Mouse (Mus musculus) limb, embryonic 13.5 days (tissue): ENCODE data around the gene Trim62. TPM values are rescaled to one million over a fixed set of nuclear protein-coding genes. Genes with fewer than 3 reads are reported as not detected.
A peak's percentile ranks its signal among the peaks of the same experiment; 100 is the strongest.
"Not testable (repeated sequence)": the region's sequence is repeated elsewhere in the genome, so short reads cannot be mapped to it uniquely, and the experiment has no call there.

Experiments used
- ATAC-seq: fragments of 200-750 bp; cut with Nextera tagmentation; 2 replicates; pipeline ENCODE4 v1.8.0; 2017; ENCODE audit warnings: low read depth, moderate number of reproducible peaks, moderate TSS enrichment; ENCODE audit not compliant: low FRiP score
- H3K27ac ChIP-seq: fragments of 300-500 bp; sonication (generic); 2 replicates; pipeline ENCODE4 v1.5.1; 2015; ENCODE audit warnings: inconsistent platforms, mild to moderate bottlenecking, moderate library complexity
- H3K27me3 ChIP-seq: fragments of 300-500 bp; sonication (generic); 2 replicates; pipeline ENCODE4 v1.6.1; 2015; ENCODE audit warnings: mild to moderate bottlenecking, inconsistent platforms
- H3K36me3 ChIP-seq: fragments of 300-500 bp; sonication (generic); 2 replicates; pipeline ENCODE4 v1.6.1; 2015; ENCODE audit warnings: inconsistent platforms, mild to moderate bottlenecking, moderate library complexity
- H3K4me1 ChIP-seq: fragments of 300-500 bp; sonication (generic); 2 replicates; pipeline ENCODE4 v1.6.1; 2015; ENCODE audit warnings: inconsistent platforms
- H3K4me2 ChIP-seq: fragments of 300-500 bp; sonication (generic); replicated peaks from 2 replicates; pipeline ENCODE4 v1.6.1; 2015; ENCODE audit warnings: inconsistent platforms, mild to moderate bottlenecking, moderate library complexity
- H3K4me3 ChIP-seq: fragments of 300-500 bp; sonication (generic); 2 replicates; pipeline ENCODE4 v1.5.1; 2015; ENCODE audit warnings: moderate library complexity, mild to moderate bottlenecking, inconsistent platforms
- H3K9ac ChIP-seq: fragments of 300-500 bp; sonication (generic); 2 replicates; pipeline ENCODE4 v1.6.1; 2015; ENCODE audit warnings: mild to moderate bottlenecking, inconsistent platforms
- H3K9me3 ChIP-seq: fragments of 300-500 bp; sonication (generic); 2 replicates; pipeline ENCODE4 v1.6.1; 2016; ENCODE audit warnings: inconsistent platforms
- WGBS: fragments of 180-500 bp; shearing (Covaris S2); methylation state at CpG from one replicate; pipeline ENCODE4 v1.1.7; 2015; 5-methylcytosine and 5-hydroxymethylcytosine counted together
- polyA plus RNA-seq: library from polyadenylated mRNA; unstranded; fragments of >200 nt; fragmentation: Nextera tagmentation; extraction: Ambion mirVana; gene quantifications from 2 replicates; pipeline ENCODE4 v1.2.1, GENCODE M21; 2015

Gene Trim62
- polyA plus RNA-seq, 1 experiment from 2014 or later, result 6.7 TPM

- H3K4me2 ChIP-seq, H3K27ac ChIP-seq, H3K9ac ChIP-seq, H3K9me3 ChIP-seq, H3K36me3 ChIP-seq, H3K27me3 ChIP-seq, ATAC-seq, H3K4me1 ChIP-seq, H3K4me3 ChIP-seq: not testable (repeated sequence)
Measured at GRCm38 (mm10) chr4:128858226-128858625, 25.2 kb upstream of the Trim62 start.

DNA sequence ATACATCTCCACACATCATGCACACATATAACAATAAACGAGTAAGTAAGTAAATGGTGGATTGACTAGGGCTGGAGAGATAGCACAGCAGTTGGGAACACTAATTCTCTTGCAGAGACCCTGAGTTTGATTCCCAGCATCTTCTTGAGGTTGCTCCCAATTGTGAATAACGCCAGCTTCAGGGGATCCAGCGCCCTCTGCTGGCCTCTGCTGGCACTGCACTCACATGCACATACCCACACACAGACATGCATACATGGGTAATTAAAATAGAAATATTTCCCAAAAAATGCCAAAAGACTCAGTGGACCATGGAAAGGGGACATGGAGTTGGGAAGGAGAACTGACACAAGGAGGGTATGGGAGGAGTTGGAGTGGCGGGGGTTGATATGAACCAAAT, 24.5 kb upstream of the Trim62 start:
- ATAC-seq, result no peak
- no peak overlapping the region for H3K4me2 ChIP-seq
- H3K36me3 ChIP-seq, result no peaks in the 10 kb centered on the region
- H3K4me3 ChIP-seq, result no peak overlapping the region
- no peaks in the 10 kb centered on the region for H3K27me3 ChIP-seq
- H3K27ac ChIP-seq, result no peak overlapping the region
- H3K9ac ChIP-seq, result no peak overlapping the region
- H3K4me1 ChIP-seq, result peaks cover 4% of the 10 kb centered on the region
- WGBS, result 68% methylated on average over 4 of the region's 4 CpGs
- H3K9me3 ChIP-seq, result peaks cover 6% of the 10 kb centered on the region; the same call in 1 of the 2 replicates

GRCm38 (mm10) chr4:128872992-128873391, 10.4 kb upstream of the Trim62 start:
- no peak overlapping the region for H3K4me3 ChIP-seq
- WGBS, result 54% methylated on average over 19 of the region's 19 CpGs
- no peaks in the 10 kb centered on the region for H3K36me3 ChIP-seq
- no peak for ATAC-seq
- peaks cover 15% of the 10 kb centered on the region for H3K4me1 ChIP-seq
- H3K9ac ChIP-seq, result peak overlapping the region; percentile 19; the same call in 1 of the 2 replicates
- no peak overlapping the region; the same call in 1 of the 2 replicates for H3K27ac ChIP-seq
- H3K27me3 ChIP-seq, result no peaks in the 10 kb centered on the region
- no peaks in the 10 kb centered on the region for H3K9me3 ChIP-seq
- peak overlapping the region; percentile 19; the same call in 1 of the 2 replicates for H3K4me2 ChIP-seq

GRCm38 (mm10) chr4:128874062-128874461, 9.3 kb upstream of the Trim62 start:
- Histone ChIP-seq H3K4me1 (peaks cover 26% of the 10 kb centered on the region), H3K36me3 (no peaks in the 10 kb centered on the region), H3K9ac (no peak overlapping the region), H3K27ac (no peak overlapping the region), H3K9me3 (no peaks in the 10 kb centered on the region), H3K4me2 (no peak overlapping the region), H3K4me3 (no peak overlapping the region), H3K27me3 (no peaks in the 10 kb centered on the region)
- WGBS, result 93% methylated on average over 17 of the region's 17 CpGs
- no peak for ATAC-seq

DNA sequence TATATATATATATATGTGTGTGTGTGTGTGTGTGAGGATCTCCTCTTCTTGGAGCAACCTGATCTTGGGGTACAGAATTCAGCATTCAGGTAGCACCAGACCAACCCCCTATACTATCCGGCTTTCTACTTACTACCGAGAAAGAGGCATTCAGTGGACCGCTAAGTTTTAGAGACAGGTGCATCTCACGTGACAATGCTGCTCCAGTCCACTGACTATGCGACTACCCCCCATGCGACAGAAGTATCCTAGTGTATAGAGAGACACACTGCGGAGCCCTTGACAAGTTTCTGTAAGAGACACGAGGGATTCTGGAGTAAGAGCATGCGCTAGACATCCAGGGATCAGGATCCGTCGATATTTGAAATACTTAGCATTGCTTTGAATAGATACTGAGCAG, 7.9 kb upstream of the Trim62 start:
- 95% methylated on average over 11 of the region's 11 CpGs for WGBS
- Histone ChIP-seq H3K9ac (no peak overlapping the region), H3K27ac (no peak overlapping the region), H3K4me1 (peaks cover 36% of the 10 kb centered on the region), H3K4me2 (no peak overlapping the region), H3K4me3 (no peak overlapping the region), H3K9me3 (no peaks in the 10 kb centered on the region), H3K36me3 (no peaks in the 10 kb centered on the region), H3K27me3 (no peaks in the 10 kb centered on the region)
- ATAC-seq, result no peak

GRCm38 (mm10) chr4:128877520-128877919, 5.9 kb upstream of the Trim62 start:
- no peak overlapping the region; the same call in 1 of the 2 replicates for H3K9ac ChIP-seq
- H3K27ac ChIP-seq, result peak overlapping the region; percentile 72; the same call in 1 of the 2 replicates
- WGBS, result 10% methylated on average over 6 of the region's 6 CpGs

GRCm38 (mm10) chr4:128878901-128879491, 4.4 kb upstream of the Trim62 start:
- Histone ChIP-seq H3K4me2 (peak overlapping the region; percentile 51), H3K27me3 (no peaks in the 10 kb centered on the region), H3K36me3 (no peaks in the 10 kb centered on the region), H3K9me3 (0 out of 2 replicates have a peak, but pooled peaks cover 7% of the 10 kb centered on the region), H3K4me3 (no peak overlapping the region), H3K27ac (peak overlapping the region; percentile 86), H3K9ac (no peak overlapping the region), H3K4me1 (peaks cover 44% of the 10 kb centered on the region)
- WGBS, result 3% methylated on average over 13 of the region's 13 CpGs
- peak; percentile 41; the same call in 1 of the 2 replicates for ATAC-seq

More at GRCm38 (mm10) chr4:128877520-128877919, 5.9 kb upstream of the Trim62 start:
- Histone ChIP-seq H3K4me2 (0 out of 2 replicates have a peak overlapping the region, but pooled peaks have one; percentile 22), H3K27me3 (no peaks in the 10 kb centered on the region), H3K36me3 (no peaks in the 10 kb centered on the region), H3K9me3 (0 out of 2 replicates have a peak, but pooled peaks cover 7% of the 10 kb centered on the region), H3K4me3 (no peak overlapping the region), H3K4me1 (peaks cover 43% of the 10 kb centered on the region)
- 0 out of 2 replicates have a peak, but pooled peaks have one; percentile 22 for ATAC-seq

DNA sequence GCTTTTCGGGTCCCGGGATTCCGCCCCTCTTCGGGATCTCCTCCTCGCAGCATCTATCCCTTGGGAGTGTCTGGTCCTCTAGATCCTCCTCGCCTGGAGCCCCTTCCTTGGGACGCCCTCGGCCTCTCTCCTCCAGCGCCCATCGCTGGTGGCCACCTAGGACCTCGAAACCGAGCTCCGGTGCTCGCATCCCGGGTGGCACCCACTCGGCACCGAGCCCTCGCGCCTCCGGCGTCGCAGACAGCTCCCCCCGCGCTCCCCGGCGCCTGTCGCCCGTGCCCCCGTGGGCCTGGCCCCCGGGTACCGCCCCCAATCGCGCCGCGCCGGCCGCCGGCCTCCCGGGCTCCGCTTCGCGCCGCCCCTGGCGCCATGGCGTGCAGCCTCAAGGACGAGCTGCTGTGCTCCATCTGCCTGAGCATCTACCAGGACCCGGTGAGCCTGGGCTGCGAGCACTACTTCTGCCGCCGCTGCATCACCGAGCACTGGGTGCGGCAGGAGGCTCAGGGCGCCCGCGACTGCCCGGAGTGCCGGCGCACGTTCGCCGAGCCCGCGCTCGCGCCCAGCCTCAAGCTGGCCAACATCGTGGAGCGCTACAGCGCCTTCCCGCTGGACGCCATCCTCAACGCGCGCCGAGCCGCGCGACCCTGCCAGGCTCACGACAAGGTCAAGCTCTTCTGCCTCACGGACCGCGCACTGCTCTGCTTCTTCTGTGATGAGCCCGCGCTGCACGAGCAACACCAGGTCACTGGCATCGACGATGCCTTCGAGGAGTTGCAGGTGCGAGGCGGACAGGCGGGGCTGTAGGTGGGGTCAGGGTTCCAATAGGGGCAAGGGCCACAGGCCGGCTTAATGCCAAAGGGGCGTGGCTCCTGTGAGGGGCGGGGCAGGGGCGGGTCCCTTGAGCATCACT, 676 bp downstream of the Trim62 start:
- 1% methylated on average over 92 of the region's 94 CpGs for WGBS
- H3K27ac ChIP-seq, result peak overlapping the region; percentile 58
- H3K4me3 ChIP-seq, result peak overlapping the region; percentile 84
- peaks cover 47% of the 10 kb centered on the region for H3K4me1 ChIP-seq
- no peaks in the 10 kb centered on the region for H3K27me3 ChIP-seq
- H3K36me3 ChIP-seq, result peaks cover 5% of the 10 kb centered on the region; the same call in 1 of the 2 replicates
- peak overlapping the region; percentile 76 for H3K9ac ChIP-seq
- H3K9me3 ChIP-seq, result 0 out of 2 replicates have a peak, but pooled peaks cover 7% of the 10 kb centered on the region
- H3K4me2 ChIP-seq, result peak overlapping the region; percentile 98
- ATAC-seq, result peak; percentile 37

DNA sequence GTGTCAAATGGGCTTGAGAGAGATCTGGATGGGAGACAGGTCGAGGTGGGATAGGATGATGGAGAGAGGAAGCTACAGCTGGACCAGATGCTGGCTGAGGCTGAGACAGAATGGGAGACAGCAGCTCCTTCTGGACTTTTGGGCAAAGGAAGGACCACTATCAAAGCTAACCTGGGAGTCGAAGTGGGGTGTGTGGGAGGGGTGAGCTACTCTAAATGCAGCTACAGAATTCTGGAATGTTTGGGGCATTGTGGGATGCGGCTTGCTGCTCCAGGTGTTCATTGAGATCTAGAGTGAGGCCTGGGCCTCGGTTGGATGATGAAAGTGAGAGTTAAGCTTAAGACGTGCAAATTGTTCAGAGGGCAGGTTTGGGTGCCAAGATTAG, 1.3 kb downstream of the Trim62 start:
- H3K4me3 ChIP-seq, result peak overlapping the region; percentile 84
- H3K4me2 ChIP-seq, result peak overlapping the region; percentile 98
- H3K36me3 ChIP-seq, result peaks cover 5% of the 10 kb centered on the region; the same call in 1 of the 2 replicates
- ATAC-seq, result no peak
- 0 out of 2 replicates have a peak, but pooled peaks cover 7% of the 10 kb centered on the region for H3K9me3 ChIP-seq
- H3K9ac ChIP-seq, result peak overlapping the region; percentile 76
- H3K27ac ChIP-seq, result no peak overlapping the region
- peaks cover 40% of the 10 kb centered on the region for H3K4me1 ChIP-seq
- H3K27me3 ChIP-seq, result no peaks in the 10 kb centered on the region
- WGBS, result 47% methylated on average over 5 of the region's 5 CpGs

DNA sequence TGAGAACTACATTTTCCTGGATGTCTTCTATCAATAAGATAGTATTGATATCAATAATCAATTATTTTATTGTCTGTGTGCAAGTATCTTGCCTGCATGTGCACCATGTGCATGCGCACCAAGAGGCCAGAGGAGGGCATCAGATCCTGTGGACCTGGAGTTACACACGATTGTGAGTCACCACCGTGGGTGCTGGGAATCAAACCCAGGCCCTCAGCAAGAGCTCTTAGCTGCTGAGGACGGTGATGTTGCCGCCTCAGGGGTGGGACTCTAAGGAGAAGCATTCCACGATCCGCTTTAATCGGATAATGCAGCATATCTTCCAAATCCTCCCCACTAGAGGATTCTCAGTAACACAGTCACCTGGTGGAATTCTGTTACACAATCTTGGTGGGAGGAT, 2.2 kb downstream of the Trim62 start:
- WGBS, result 96% methylated on average over 8 of the region's 8 CpGs
- ATAC-seq, result no peak
- no peak overlapping the region for H3K27ac ChIP-seq
- peaks cover 37% of the 10 kb centered on the region for H3K4me1 ChIP-seq
- no peak overlapping the region for H3K4me3 ChIP-seq
- H3K9me3 ChIP-seq, result 0 out of 2 replicates have a peak, but pooled peaks cover 7% of the 10 kb centered on the region
- H3K4me2 ChIP-seq, result peak overlapping the region; percentile 98; the same call in 1 of the 2 replicates
- H3K27me3 ChIP-seq, result no peaks in the 10 kb centered on the region
- no peak overlapping the region for H3K9ac ChIP-seq
- H3K36me3 ChIP-seq, result peaks cover 5% of the 10 kb centered on the region; the same call in 1 of the 2 replicates

GRCm38 (mm10) chr4:128886571-128886970, 3.2 kb downstream of the Trim62 start:
- Histone ChIP-seq H3K9ac (peak overlapping the region; percentile 31; the same call in 1 of the 2 replicates), H3K9me3 (no peaks in the 10 kb centered on the region), H3K27me3 (no peaks in the 10 kb centered on the region), H3K4me3 (no peak overlapping the region), H3K36me3 (peaks cover 5% of the 10 kb centered on the region; the same call in 1 of the 2 replicates), H3K4me1 (peaks cover 47% of the 10 kb centered on the region), H3K4me2 (0 out of 2 replicates have a peak overlapping the region, but pooled peaks have one; percentile 1), H3K27ac (no peak overlapping the region)
- no peak for ATAC-seq
- WGBS, result 49% methylated on average over 5 of the region's 5 CpGs

GRCm38 (mm10) chr4:128887026-128887425, 3.6 kb downstream of the Trim62 start:
- no peak overlapping the region for H3K9ac ChIP-seq

More at GRCm38 (mm10) chr4:128887026-128887425, 3.6 kb downstream of the Trim62 start:
- peaks cover 5% of the 10 kb centered on the region; the same call in 1 of the 2 replicates for H3K36me3 ChIP-seq
- no peak for ATAC-seq
- no peak overlapping the region for H3K4me3 ChIP-seq
- no peaks in the 10 kb centered on the region for H3K9me3 ChIP-seq
- no peak overlapping the region for H3K27ac ChIP-seq
- peaks cover 43% of the 10 kb centered on the region for H3K4me1 ChIP-seq
- 74% methylated on average over 10 of the region's 10 CpGs for WGBS
- no peak overlapping the region for H3K4me2 ChIP-seq
- H3K27me3 ChIP-seq, result no peaks in the 10 kb centered on the region
